Mouse (Mus musculus) embryonic fibroblast, embryonic 13.5 days (primary cell): ENCODE measurements at regions not wholly inside any gene's neighbourhood (a gene's known extent, or its start where the extent isn't known, plus 50 kb on each side); places are given as distances from the start of the nearest gene placed in this dataset.

Experiments used
- CTCF ChIP-seq: IDR thresholded peaks from 2 replicates; pipeline ENCODE4 v1.5.1; 2011; ENCODE audit warnings: mild to moderate bottlenecking, control low read depth, low read length, moderate library complexity, borderline replicate concordance; ENCODE audit not compliant: insufficient read depth
- POLR2A ChIP-seq: IDR thresholded peaks from 2 replicates; pipeline ENCODE4 v1.6.1; 2011; ENCODE audit warnings: low read depth, mild to moderate bottlenecking, control low read depth, low read length, moderate library complexity

- TF ChIP-seq CTCF (no peak), POLR2A (no peak)
These were observed 74.1 kb upstream of the Cnr1 start for GRCm38 (mm10) chr4:33850249-33850648.
